Mouse (Mus musculus): ENCODE measurements around the gene Bmyc.
"Not testable (repeated sequence)": the region's sequence is repeated elsewhere in the genome, so short reads cannot be mapped to it uniquely, and the experiment has no call there.

The Bmyc gene

DNA sequence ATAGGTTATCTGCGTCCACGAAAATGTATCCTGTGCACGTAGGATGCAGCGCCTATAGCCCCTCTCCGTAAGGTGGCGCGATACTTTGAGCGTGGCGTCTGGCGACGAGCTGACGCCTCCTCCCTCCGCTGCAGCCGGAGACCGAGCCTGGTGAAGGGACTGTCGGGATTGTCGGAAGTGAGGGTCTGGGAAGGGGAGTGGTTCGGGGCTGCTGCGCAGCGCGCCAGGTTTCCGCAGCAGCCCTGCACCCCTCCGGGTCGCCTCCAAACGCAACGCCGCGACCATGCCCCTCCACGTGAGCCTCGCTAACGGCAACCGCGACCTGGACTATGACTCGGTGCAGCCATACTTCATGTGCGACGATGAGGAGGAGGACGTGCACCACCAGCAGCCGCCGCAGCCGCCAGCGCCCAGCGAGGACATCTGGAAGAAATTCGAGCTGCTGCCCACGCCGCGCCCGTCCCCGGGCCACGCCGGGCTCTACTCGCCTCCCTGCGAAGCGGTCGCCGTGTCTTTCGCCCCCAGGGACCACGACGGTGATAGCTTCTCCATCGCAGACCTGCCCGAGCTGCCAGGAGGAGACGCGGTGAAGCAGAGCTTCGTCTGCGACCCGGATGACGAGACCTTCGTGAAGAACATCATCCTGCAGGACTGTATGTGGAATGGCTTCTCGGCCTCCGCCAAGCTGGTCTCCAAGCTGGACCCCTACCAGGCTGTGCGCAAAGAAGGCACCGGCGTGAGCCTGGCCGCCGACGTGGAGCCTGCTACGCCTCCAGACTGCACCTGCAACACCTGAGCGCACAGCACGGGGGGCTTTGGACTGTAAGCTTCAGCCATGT, at the start of gene Bmyc:
Gene Bmyc, plus strand, starts transcription at position 97 of the 839 bp plus-strand sequence.
- peak; percentile 94 for DNase-seq (ENCODE audit: low spot score)

DNA sequence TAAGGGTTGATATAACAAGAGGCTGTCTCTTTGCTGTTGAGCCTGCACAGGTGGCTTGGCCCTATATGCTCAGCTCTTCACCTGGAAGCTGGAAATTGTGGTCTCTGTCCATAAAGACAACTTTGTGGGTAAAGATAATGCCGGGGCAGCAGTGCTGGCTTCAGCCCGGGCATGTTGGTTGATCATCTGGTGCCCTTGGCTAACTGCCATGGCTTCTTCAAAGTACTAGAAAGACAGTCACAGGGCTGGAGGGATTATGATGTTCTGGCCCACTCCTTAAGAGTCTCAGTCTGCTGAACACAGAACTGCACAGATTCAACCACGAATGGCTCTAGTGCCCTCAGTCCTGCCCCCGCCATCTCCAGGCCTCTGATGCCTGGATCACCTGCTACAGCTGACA, 49.3 kb upstream of the Bmyc start:
- no peak for DNase-seq (ENCODE audit: low spot score)

DNA sequence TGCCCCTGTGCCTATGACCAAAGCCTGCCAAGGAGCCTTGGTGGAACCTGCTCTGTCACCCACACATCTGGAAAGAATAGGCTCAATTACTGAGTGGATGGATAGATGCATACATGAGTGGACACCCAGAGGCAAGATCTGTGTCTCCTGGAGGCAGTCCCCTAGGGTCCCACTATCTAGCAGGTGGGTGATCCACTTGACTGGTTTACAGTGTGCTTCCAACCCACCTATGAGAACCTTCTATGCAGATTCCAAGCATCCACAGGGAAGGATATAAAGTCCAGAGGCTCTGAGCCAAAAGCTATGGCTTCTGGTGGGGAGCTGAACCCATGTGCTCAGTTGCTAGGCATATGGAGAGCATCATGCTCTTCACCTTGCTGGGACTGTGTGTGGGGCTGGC, 48.9 kb upstream of the Bmyc start, which contains the start of gene Lcn5:
Gene Lcn5, plus strand, starts transcription at position 301 of the 400 bp plus-strand sequence.
- no peak for DNase-seq (ENCODE audit: low spot score)

DNA sequence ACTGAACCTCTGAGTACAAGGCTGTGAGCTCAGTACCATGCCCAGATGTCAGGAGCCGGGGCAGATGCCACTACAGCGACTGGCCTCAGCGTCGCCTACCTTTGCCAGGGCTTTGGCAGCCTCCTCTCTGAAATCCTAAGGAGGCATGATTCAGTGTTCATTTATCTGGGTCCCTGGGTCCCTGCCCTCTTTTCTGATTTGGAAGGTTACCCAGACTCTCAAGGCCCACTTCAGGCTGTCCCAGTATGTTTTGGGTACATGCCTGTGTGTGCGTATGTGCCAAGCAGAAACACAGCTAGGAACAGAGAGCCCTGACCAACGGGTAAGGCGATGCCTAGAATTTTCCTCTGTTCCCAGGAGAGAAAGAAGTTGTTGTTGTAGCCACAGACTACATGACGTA, 46.3 kb upstream of the Bmyc start:
- no peak for DNase-seq (ENCODE audit: low spot score)

DNA sequence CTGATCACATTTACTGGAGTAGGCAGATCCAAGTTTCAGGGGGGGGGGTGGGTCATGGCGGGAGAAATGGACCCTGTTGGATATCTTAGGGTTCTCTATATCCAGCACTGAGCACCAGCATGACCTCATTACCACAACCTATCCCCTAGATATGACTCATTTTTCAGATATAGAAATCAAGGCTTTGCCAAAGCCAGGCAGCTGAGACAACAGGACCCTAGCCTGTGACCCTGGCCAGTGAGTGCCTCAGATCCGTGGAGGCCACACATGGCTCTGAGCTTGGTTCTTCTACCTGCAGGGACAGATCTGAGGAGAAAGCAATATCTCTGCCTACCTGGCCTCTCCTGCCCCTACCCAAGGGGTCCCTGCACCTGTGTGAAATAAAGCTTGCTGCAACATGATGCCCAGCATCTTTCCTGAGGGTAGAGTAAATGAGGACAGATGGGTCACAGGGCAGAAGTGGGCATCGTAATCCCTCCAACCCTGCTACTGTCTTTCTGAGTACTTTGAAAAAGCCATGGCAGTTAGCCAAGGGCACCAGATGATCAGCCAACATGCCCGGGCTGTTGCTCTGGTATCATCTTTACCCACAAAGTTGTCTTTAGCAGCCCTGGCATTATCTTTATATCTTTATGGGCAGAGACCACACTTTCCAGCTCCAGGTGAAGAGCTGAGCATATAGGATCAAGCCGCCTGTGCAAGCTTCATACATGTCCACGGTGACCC, 45.1 kb upstream of the Bmyc start:
- no peak for DNase-seq (ENCODE audit: low spot score)

DNA sequence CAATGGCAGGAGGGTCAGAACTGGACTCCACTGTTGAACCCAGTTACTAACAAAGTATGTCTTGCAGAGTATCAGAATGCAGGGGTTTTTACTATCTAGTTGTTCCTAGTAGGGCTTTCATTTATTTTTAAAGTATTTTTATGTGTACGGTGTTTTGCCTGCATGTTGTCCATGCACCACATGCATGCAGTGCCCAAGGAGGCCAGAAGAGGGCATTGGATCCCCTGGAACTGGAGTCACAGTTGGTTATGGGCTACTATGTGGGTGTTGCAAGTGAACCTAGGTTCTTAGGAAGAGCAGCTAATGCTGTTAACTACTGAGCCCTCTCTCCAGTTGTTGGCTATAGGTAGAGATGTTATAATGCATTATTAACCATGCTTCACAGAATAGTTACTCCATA, 43.0 kb upstream of the Bmyc start:
- DNase-seq (ENCODE audit: low spot score): peak; percentile 68

DNA sequence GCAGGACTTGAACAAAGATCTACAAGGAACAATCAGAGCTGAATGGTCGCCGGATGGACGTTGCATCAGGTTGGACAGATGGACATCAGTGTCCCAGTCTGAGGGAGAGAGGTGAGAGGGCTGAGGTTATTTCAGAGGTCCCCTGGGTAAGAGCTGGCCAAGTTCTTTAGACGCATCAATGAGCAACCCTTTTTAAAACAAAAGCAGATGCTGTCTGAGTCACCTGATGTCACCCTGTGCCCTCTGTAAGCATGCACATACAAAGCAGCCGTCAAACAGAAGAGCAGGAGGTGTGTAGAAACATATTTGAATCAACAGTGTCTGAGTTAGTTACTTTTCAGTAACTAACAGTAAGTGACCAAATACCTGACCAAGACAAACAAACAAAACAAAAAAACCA, 42.4 kb upstream of the Bmyc start:
- no peak for DNase-seq (ENCODE audit: low spot score)

DNA sequence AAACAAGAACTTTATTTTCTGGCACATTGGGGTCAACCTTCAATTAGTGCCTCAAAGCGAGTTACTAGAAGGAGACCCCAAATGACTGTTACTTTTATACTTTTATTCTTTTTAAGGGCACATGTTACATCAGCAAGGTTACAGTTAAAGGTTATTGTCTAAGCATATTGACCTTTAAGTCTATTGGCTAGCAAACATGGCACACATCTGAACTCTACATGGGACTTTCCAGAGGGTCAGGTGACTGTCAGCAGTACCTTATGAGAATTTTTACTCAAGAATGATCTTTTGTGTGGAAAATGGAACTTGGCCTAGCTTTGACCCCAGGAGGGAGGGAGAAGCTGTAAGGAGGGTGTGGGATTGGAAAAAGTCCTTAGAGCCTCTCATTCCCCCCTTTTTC, 40.0 kb upstream of the Bmyc start:
- no peak for DNase-seq (ENCODE audit: low spot score)

DNA sequence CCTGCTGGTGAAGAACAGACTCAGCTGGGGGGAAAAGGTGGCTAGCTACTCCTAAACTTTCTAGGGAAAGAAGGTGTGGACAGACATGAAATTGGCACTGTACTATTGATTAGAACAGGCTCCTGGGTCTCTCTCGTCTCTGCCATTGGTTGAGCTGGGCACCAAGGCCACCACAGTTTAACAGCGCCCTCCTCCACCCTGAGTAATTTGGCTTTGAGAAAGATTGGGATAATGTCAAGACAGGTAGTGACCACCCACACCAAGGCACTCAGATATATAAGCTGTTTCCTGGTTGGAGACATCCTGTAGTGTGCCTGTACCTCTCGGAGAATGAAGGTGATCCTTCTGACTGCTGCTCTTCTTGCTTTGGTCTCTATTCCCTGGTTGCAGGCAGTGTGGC, 30.1 kb upstream of the Bmyc start, which contains the start of gene Lcn6:
Gene Lcn6, plus strand, starts transcription at position 301 of the 400 bp plus-strand sequence.
- DNase-seq (ENCODE audit: low spot score): no peak

DNA sequence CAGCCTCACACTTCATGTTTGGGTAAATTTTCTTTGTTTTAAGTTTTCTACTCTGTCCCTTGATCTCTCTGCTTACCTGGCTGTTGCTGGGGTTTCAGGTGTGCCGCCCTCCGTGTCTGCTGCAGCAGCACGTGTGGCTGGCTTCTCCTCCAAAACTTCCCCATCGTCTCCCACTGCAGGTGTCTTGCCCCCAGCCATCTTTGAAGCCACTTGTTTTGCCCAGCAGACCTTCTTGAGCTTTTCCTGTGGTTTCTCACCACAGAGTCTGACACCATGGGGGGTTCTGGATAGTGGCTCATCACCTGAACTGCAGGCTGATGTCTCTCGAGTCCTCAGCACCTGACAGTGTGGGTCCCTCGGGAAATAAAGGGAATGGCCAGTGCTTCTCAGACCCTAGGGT, 27.0 kb upstream of the Bmyc start:
- DNase-seq (ENCODE audit: low spot score): no peak

DNA sequence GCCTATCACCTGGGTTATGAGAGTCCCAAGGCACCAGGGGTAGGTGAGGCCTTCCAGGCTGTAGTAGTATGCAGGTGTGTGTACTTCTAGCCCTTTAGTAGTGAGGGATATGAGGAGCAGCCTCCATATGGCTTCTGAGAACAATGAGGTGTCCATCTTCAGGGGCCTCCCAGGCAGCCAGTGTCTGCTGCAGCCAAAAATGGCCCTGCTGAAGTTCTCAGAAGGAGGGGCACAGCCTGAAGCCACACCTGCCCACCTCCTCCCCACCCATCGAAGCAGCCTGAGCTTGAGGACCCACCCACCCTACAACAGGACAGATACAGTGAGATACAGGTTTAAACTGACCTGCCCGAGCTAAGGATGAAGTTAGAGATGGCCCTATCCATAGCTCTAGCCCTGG, 24.1 kb upstream of the Bmyc start, which contains the start of gene Lcn10:
Gene Lcn10, plus strand, starts transcription at position 301 of the 400 bp plus-strand sequence.
- DNase-seq (ENCODE audit: low spot score): no peak

DNA sequence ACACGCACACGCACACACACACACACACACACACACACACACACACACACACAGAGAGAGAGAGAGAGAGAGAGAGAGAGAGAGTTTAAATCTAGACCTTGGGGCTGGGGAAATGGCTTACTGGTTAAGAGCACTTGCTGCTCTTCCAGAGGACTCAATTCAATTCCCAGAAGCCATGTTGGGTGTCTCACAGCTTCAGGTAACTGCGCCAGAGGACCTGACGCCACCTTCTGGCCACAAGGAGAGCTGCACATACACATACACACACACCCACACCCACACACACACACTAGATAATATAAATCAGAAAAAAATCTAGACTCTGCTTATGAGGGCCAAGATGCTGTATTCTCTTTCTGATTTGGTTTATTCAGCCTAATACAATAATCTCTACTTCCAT, 19.6 kb upstream of the Bmyc start:
- DNase-seq (ENCODE audit: low spot score): no peak

DNA sequence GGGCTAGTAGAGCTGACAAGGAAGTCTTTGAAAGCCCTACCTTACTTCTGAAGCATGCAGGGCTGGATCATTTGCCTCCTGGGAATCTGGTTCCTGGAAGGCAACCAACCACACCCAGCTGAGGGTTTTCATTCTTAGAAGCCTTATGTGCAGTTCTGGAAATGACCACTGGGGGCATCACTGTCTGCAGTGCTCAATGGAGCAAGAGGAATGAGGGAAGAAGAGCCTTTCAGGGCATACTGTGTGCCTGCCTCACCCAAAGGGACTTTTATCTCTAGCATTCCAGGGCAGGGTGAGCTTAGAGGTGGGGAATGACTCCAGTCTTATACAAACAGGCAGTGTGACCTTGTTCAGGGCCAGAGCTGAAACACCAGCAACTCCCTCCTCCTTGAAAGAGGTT, 11.9 kb upstream of the Bmyc start:
- peak; percentile 82 for DNase-seq (ENCODE audit: low spot score)

DNA sequence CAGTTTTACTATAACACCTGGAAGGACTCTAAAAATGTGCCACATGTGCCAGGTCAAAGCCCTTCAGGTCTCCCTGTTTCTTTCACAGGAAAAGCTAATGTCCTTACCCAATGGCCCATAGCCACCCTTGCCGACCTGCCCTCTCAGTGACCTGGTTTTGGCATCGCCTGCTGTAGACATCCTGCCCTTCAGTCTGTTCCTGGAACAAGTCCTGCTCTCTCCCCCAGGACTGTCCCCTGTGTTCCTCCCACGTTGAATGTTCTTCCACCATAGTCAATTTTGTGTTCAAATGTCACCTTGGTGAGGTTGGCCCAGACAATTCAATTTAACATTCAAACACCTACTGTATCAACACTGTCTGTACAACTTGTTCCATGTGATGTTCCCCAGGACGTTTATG, 9.6 kb upstream of the Bmyc start:
- DNase-seq (ENCODE audit: low spot score): no peak

DNA sequence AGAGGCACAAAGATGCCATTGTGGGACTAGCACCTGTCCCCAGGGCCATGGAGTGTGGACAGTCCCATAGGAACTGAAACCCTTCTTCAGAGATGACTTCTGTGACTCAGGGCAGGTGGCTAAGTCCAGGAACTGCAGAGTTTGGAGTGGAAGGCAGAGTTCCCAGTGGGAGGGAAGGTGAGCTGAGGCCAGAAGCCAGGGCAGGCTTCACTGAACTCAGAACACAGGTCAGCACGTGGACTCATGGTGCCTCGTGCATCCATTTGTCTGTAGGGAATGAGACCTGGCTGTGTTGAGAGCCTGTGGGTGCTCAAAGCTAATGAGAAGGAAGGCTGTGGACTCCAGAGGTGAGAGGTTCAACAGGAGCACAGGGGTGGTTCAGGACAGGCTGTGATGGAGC, 7.8 kb upstream of the Bmyc start:
- no peak for DNase-seq (ENCODE audit: low spot score)

DNA sequence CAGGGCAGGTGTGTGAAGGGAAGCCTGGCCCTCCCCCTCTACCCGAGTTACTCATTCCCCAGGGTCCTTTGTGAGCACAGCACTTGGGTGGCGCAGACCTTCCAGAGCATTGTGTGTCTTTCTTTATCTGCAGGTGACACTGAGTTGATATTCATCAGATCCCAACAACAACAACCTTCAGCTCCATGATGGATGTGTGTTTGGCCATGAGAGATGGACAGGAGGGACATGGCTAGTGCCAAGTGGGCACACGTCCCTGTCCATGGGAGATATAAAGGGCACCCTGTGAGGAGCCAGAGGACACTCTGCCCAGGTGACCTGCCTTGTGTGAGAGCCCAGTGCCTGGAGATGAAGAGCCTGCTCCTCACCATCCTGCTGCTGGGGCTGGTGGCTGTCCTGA, 6.8 kb upstream of the Bmyc start, which contains the start of gene Obp2a:
Gene Obp2a, plus strand, starts transcription at position 301 of the 400 bp plus-strand sequence.
- not testable (repeated sequence) for DNase-seq (ENCODE audit: low spot score)

DNA sequence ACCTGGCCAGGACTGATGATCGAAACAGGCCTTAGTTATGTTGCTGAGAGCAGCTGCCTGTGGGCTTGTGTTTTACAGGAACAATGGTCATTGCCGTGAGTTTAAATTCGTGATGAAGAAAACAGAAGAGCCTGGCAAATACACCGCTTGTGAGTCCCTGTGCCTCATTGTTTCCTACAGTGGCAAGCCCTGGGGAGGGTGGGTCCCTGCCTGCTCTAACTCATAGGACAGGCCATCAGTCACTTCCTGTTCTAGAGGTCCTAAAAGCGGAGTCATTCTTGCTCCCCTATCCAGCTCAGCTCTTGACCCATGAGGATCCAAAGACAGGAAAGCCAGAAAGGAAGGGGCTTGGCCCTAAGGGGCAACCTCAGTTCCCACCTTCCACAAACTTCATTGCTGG, 5.5 kb upstream of the Bmyc start:
- DNase-seq (ENCODE audit: low spot score): no peak

DNA sequence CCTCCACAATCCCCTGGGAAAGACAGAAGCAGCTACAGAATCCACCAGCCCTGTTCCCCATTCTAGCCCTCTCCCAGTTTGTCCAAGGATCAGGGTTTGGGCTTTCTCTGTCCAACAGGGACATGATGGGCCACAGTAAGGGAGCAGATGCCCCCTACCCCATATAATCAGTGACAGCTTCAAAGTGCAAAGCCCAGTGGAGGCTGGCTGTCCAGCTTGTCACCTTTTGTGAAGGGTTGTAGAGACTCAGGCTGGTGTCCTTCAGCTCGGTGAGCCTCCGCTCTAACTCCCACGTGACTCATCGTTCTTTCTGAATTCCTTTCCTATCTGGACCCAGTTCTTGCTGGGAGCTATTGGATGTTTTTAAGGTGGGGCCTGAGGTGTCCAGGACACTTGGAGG, 2.8 kb upstream of the Bmyc start:
- no peak for DNase-seq (ENCODE audit: low spot score)

DNA sequence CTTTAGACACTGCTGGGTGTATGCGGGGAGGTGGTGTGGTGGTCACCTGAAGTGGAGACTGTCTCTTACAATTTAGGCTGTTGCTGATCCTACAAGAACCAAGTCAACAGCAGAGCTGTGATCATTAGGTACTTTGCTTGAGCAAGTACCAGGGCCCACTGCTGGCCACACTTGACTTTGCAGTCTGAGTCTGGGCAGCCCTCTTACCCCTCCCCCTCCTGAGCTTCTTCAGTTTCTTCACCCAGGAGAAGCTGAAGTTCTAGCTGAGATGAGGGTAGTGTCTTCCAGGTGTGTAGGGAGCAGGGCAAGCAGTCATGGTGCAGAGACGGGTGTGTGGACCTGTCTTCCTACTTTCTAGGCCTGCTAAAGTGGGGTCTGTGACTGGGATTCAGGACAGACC, 1.6 kb downstream of the Bmyc start:
- DNase-seq (ENCODE audit: low spot score): peak; percentile 59

DNA sequence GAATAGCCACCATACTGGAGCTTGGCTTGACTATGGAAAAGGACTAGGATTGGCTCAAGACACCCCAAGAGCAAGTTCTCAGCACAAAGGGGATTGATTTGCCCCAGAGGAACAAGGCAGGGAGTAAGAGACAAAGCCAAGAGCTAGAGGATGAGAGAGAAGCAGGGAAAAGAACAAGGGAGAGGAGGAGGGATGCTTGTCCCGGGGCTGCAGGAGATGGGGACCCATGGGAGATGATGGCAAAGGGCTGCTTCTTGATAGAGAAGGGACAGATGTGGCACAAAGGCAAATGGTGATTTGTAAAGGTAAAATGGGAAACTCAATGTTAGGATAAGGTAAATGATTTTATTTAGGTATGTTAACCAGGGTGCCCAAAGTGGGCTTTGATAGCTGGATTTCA, 2.5 kb downstream of the Bmyc start:
- DNase-seq (ENCODE audit: low spot score): not testable (repeated sequence)

DNA sequence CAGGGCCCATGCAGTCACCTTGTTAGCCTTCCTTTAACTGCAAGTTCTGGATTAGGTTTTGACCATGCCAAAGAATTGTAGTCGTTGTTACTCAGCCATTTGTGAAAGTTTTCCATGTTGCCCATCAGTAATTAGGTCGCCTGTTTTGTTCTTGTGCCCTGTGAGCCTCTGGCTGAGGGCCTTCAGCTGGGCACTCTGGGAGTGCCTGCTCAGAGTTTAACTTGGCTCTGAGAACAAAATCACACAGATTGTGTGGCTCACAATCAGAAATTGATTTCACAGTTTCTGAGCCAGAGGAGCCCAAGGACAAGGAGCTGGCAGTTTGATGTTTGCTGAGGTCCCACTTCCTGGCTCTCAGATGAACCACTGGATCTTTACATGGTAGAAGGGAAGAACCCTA, 3.3 kb downstream of the Bmyc start:
- DNase-seq (ENCODE audit: low spot score): not testable (repeated sequence)

DNA sequence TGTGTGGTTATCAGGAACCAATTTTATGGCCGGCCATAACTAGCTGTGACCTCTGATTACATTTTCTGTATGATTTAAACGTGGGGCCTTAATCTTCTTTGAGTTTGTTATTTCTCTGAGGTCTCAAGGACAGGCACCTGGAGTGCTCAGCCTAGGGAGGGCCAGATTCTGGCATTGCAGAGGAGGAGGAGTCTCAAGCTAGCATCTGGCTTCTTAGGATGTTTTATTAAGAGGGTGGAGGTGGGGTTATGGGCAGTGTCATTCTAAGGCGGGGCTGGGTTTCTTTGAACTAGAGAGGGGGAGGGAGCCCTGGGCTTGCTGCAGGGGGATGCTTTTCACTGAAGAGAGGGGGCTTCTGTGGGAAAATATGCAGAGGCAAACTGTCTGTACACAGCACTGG, 5.1 kb downstream of the Bmyc start:
- peak; percentile 39 for DNase-seq (ENCODE audit: low spot score)

DNA sequence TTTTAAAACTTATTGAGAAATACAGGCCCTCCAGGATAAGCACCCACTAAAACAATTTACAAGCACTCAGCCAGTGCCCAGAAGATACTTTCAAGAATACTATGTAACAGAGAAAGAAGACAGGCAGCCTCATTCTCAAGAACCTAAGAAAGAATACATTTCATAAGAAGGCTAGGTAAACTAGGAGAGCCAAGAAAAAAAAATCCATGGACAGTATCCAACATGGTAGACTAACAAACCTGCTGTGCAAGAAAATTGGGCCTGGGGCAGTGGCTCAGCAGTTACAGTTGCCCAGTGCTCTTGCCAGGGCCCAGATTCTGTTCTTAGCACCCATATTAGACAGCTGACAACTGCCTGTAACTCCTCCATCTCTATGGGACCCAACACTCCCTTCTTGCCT, 10.7 kb downstream of the Bmyc start:
- DNase-seq (ENCODE audit: low spot score): no peak

All from embryo, embryonic 10.5 days (tissue).